Mouse (Mus musculus) adipocyte (in vitro differentiated cells): Measurements from ENCODE around the gene Sgtb.

Experiments
- DNase-seq: peaks from one replicate; pipeline ENCODE4 v3.0.0-alpha.2; 2016; ENCODE audit warnings: low spot score

Sgtb gene

GRCm38 (mm10) chr13:104109288-104109815, at the start of gene Sgtb, which contains the start of gene Nln:
TSS of gene Sgtb (plus strand) at chr13:104109741.
TSS of gene Nln (minus strand) at chr13:104109614.
- peak; percentile 89 for DNase-seq

- DNase-seq: no peak
Observed at GRCm38 (mm10) chr13:104060231-104060630, 49.3 kb upstream of the Sgtb start.

GRCm38 (mm10) chr13:104061975-104062750, 47.4 kb upstream of the Sgtb start:
- DNase-seq: no peak

- DNase-seq: no peak
Observed at GRCm38 (mm10) chr13:104063061-104063460, 46.5 kb upstream of the Sgtb start.

- DNase-seq: no peak
Observed at GRCm38 (mm10) chr13:104065649-104066347, 43.7 kb upstream of the Sgtb start.

GRCm38 (mm10) chr13:104069216-104069615, 40.3 kb upstream of the Sgtb start:
- DNase-seq: no peak

- DNase-seq: peak; percentile 83
Observed at GRCm38 (mm10) chr13:104070703-104071102, 38.8 kb upstream of the Sgtb start.

GRCm38 (mm10) chr13:104072351-104072750, 37.2 kb upstream of the Sgtb start:
- DNase-seq: no peak

- no peak for DNase-seq
Observed at GRCm38 (mm10) chr13:104074230-104074629, 35.3 kb upstream of the Sgtb start.

- DNase-seq: peak; percentile 62
Observed at GRCm38 (mm10) chr13:104074731-104075130, 34.8 kb upstream of the Sgtb start.

GRCm38 (mm10) chr13:104076993-104077392, 32.5 kb upstream of the Sgtb start:
- no peak for DNase-seq

- DNase-seq: no peak
Observed at GRCm38 (mm10) chr13:104082504-104082903, 27.0 kb upstream of the Sgtb start.

GRCm38 (mm10) chr13:104084600-104084999, 24.9 kb upstream of the Sgtb start:
- DNase-seq: no peak

GRCm38 (mm10) chr13:104089387-104089786, 20.2 kb upstream of the Sgtb start:
- DNase-seq: peak; percentile 57

- no peak for DNase-seq
Observed at GRCm38 (mm10) chr13:104091734-104092133, 17.8 kb upstream of the Sgtb start.

- peak; percentile 67 for DNase-seq
Observed at GRCm38 (mm10) chr13:104094531-104095385, 14.8 kb upstream of the Sgtb start.

GRCm38 (mm10) chr13:104095955-104096354, 13.6 kb upstream of the Sgtb start:
- DNase-seq: no peak

GRCm38 (mm10) chr13:104097190-104097589, 12.4 kb upstream of the Sgtb start:
- DNase-seq: no peak

- DNase-seq: no peak
Observed at GRCm38 (mm10) chr13:104100416-104100815, 9.1 kb upstream of the Sgtb start.

- DNase-seq: no peak
Observed at GRCm38 (mm10) chr13:104101606-104102235, 7.8 kb upstream of the Sgtb start.

- DNase-seq: peak; percentile 68
Observed at GRCm38 (mm10) chr13:104108651-104109287, 772 bp upstream of the Sgtb start.
